Mouse (Mus musculus): ENCODE measurements around the gene Gnb5.

DNA sequence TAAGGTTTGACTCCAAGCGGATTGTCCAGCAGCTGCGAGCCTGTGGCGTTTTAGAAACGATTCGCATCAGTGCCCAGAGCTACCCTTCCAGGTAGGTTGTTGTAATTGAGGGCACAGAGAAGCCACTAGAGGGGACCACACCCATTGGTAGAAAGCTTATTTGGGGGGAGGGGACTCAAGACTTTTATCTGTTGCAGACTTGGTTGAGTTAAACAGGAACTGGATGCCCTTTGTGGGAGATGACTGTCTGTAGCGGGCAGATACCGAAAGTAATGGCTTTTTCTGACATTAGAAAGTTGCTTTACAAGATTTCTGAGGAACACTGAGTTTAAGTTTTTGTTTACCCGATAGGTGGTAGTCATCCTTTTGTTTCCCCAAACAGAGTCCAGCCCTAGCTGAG is 34.5 kb upstream of the Gnb5 start:
- TF ChIP-seq CTCF (IDR thresholded peaks at IDR 0.05; ENCODE audit: control insufficient read depth, insufficient read depth, low read length) (no peak), POLR2A (IDR thresholded peaks at IDR 0.05; ENCODE audit: borderline replicate concordance, control insufficient read depth, low read depth, low read length) (no peak)

Data from bone marrow, adult 2 months (tissue).